Mouse (Mus musculus): ENCODE data around the gene Rdh19. TPM values are rescaled to one million over a fixed set of nuclear protein-coding genes. Genes with fewer than 3 reads are reported as not detected.

Rdh19 gene
- polyA plus RNA-seq, 1 experiment from 2014 or later = not detected

DNA sequence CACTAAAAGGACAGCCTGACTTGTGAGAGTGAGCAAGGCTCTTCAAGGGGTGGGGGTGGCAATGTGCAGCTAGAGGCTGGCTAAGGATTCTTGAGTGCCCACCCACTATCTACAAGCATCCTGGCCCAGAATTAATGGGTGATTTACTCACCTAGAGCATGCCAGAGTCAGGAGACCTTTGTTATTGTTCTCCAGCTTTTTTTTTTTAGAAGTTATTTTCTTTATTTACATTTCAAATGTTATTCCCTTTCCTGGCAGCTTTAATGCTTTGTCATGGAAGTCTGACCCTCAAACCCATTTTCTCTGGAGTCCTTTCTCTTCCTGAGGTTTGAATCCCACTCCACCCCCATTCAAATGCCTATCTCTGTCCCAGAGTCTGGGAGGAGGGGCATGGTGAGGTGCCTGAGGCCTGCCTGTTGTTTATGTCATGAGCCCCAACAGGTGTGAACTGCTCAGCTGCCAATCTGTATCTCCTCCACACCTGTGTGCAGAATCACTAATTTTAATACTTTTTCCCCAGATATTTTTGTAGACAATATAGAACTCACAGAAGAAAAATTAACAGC is 57.7 kb downstream of the Rdh19 start:
- H3K4me1 ChIP-seq (ENCODE audit: control insufficient read depth, insufficient read depth, low read length) = peaks cover 7% of the 10 kb centered on the region; the same call in 1 of the 2 replicates
- H3K4me3 ChIP-seq (ENCODE audit: low read length) = no peak overlapping the region
- no peaks in the 10 kb centered on the region for H3K36me3 ChIP-seq (ENCODE audit: control insufficient read depth, insufficient read depth, low read length)
- no peak overlapping the region for H3K4me2 ChIP-seq (ENCODE audit: low read depth, low read length)
- no peak for ATAC-seq
- H3K27me3 ChIP-seq (replicated peaks; ENCODE audit: control insufficient read depth, insufficient read depth, low read length) = no peaks in the 10 kb centered on the region
- no peak overlapping the region for H3K9ac ChIP-seq (ENCODE audit: low read depth, low read length)
- no peaks in the 10 kb centered on the region for H3K9me3 ChIP-seq (ENCODE audit: control insufficient read depth, low read length)
- H3K27ac ChIP-seq (ENCODE audit: low read length) = no peak overlapping the region

Other genes with a start within 250 kb of the Rdh19 start
- 64.6 and 67.0 TPM in 2 replicates for gene Lrp1, start 228.8 kb upstream of the Rdh19 start, polyA plus RNA-seq (2015; fragmentation: Nextera tagmentation; extraction: Ambion mirVana)
- 46.8 and 49.3 TPM in 2 replicates for gene Stat6, start 206.9 kb upstream of the Rdh19 start, polyA plus RNA-seq (2015; fragmentation: Nextera tagmentation; extraction: Ambion mirVana)
- 4.8 and 5.9 TPM in 2 replicates for gene Nemp1, start 183.0 kb upstream of the Rdh19 start, polyA plus RNA-seq (2015; fragmentation: Nextera tagmentation; extraction: Ambion mirVana)
- gene Nab2, start 181.4 kb upstream of the Rdh19 start, polyA plus RNA-seq (2015; fragmentation: Nextera tagmentation; extraction: Ambion mirVana) = 7.5 and 8.4 TPM in 2 replicates
- gene Myo1a, start 144.8 kb upstream of the Rdh19 start, polyA plus RNA-seq (2015; fragmentation: Nextera tagmentation; extraction: Ambion mirVana) = 53.8 and 61.2 TPM in 2 replicates
- gene Tac2, start 125.5 kb upstream of the Rdh19 start, polyA plus RNA-seq (2015; fragmentation: Nextera tagmentation; extraction: Ambion mirVana) = 1.3 and 2.2 TPM in 2 replicates
- 1.6 TPM in 2 replicates for gene Zbtb39, start 110.4 kb upstream of the Rdh19 start, polyA plus RNA-seq (2015; fragmentation: Nextera tagmentation; extraction: Ambion mirVana)
- 2.1 and 2.2 TPM in 2 replicates for gene Gpr182, start 98.2 kb upstream of the Rdh19 start, polyA plus RNA-seq (2015; fragmentation: Nextera tagmentation; extraction: Ambion mirVana)
- gene Rdh1, start 90.2 kb upstream of the Rdh19 start, polyA plus RNA-seq (2015; fragmentation: Nextera tagmentation; extraction: Ambion mirVana) = 0.05 TPM in 2 replicates
- gene Rdh16f1, start 90.1 kb upstream of the Rdh19 start, polyA plus RNA-seq (2015; fragmentation: Nextera tagmentation; extraction: Ambion mirVana) = 0.17 TPM in 1 of 2 replicates, not detected in the other
- 0.26 TPM in 1 of 2 replicates, not detected in the other for gene Rdh9, start 73.5 kb upstream of the Rdh19 start, polyA plus RNA-seq (2015; fragmentation: Nextera tagmentation; extraction: Ambion mirVana)
- 0.05 TPM in 1 of 2 replicates, not detected in the other for gene Rdh16, start 48.8 kb upstream of the Rdh19 start, polyA plus RNA-seq (2015; fragmentation: Nextera tagmentation; extraction: Ambion mirVana)
- gene Rdh16f2, start 16.5 kb downstream of the Rdh19 start, polyA plus RNA-seq (2015; fragmentation: Nextera tagmentation; extraction: Ambion mirVana) = 0.27 and 0.49 TPM in 2 replicates
- 0.86 and 1.1 TPM in 2 replicates for gene Rdh7, start 38.9 kb downstream of the Rdh19 start, polyA plus RNA-seq (2015; fragmentation: Nextera tagmentation; extraction: Ambion mirVana)
- 0.17 and 0.33 TPM in 2 replicates for gene Sdr9c7, start 48.6 kb downstream of the Rdh19 start, polyA plus RNA-seq (2015; fragmentation: Nextera tagmentation; extraction: Ambion mirVana)
- gene Hsd17b6, start 157.7 kb downstream of the Rdh19 start, polyA plus RNA-seq (2015; fragmentation: Nextera tagmentation; extraction: Ambion mirVana) = 0.22 and 0.76 TPM in 2 replicates
- gene Prim1, start 165.2 kb downstream of the Rdh19 start, polyA plus RNA-seq (2015; fragmentation: Nextera tagmentation; extraction: Ambion mirVana) = 56.3 and 66.1 TPM in 2 replicates
- 686 and 732 TPM in 2 replicates for gene Naca, start 185.6 kb downstream of the Rdh19 start, polyA plus RNA-seq (2015; fragmentation: Nextera tagmentation; extraction: Ambion mirVana)
- 371 and 401 TPM in 2 replicates for gene Ptges3, start 209.0 kb downstream of the Rdh19 start, polyA plus RNA-seq (2015; fragmentation: Nextera tagmentation; extraction: Ambion mirVana)
- 3,551 and 3,599 TPM in 2 replicates for gene Atp5b, start 233.3 kb downstream of the Rdh19 start, polyA plus RNA-seq (2015; fragmentation: Nextera tagmentation; extraction: Ambion mirVana)
- 9.6 and 10.1 TPM in 2 replicates for gene Baz2a, start 241.6 kb downstream of the Rdh19 start, polyA plus RNA-seq (2015; fragmentation: Nextera tagmentation; extraction: Ambion mirVana)

Data from intestine, embryonic 16.5 days (tissue).